Mouse (Mus musculus) liver, embryonic 14.5 days (tissue): ENCODE results near the gene Itga5. TPM values are rescaled to one million over a fixed set of nuclear protein-coding genes. Genes with fewer than 3 reads are reported as not detected.

Experiments used
- ATAC-seq: fragments of 200-750 bp; cut with Nextera tagmentation; 2 replicates; pipeline ENCODE4 v1.8.0; 2017; ENCODE audit warnings: moderate number of reproducible peaks, mild to moderate bottlenecking, moderate library complexity; ENCODE audit not compliant: insufficient read depth
- DNase-seq, 3 experiments: peaks; one replicate each; pipeline ENCODE4 v3.0.0-alpha.2; 2012 to 2013; ENCODE audit warnings: low read depth in 3 of 3, low spot score in 3 of 3
- H3K27ac ChIP-seq: fragments of 300-500 bp; sonication (generic); 2 replicates; pipeline ENCODE4 v1.5.1; 2014; ENCODE audit warnings: moderate library complexity, mild to moderate bottlenecking, control low read depth, inconsistent platforms
- H3K27me3 ChIP-seq: fragments of 300-500 bp; sonication (generic); 2 replicates; pipeline ENCODE4 v1.6.1; 2014; ENCODE audit warnings: mild to moderate bottlenecking, low read length, moderate library complexity; ENCODE audit not compliant: control insufficient read depth, insufficient read depth
- H3K36me3 ChIP-seq: fragments of 300-500 bp; sonication (generic); replicated peaks from 2 replicates; pipeline ENCODE4 v1.6.1; 2014; ENCODE audit warnings: low read depth; ENCODE audit not compliant: control insufficient read depth, insufficient read depth
- H3K4me1 ChIP-seq, 2 experiments: fragments of 200-500 bp in 1 of 2; fragments of 300-500 bp in 1 of 2; sonication (generic) in 1 of 2; replicated peaks; 2 replicates each; pipeline ENCODE4 v1.6.1; 2012 to 2014; ENCODE audit warnings: antibody characterized with exemption in 1 of 2, inconsistent platforms in 1 of 2, low read length in 1 of 2; ENCODE audit not compliant: control insufficient read depth in 2 of 2, insufficient read depth in 2 of 2
- H3K4me2 ChIP-seq: fragments of 300-500 bp; sonication (generic); 2 replicates; pipeline ENCODE4 v1.6.1; 2014; ENCODE audit warnings: low read depth, mild to moderate bottlenecking, control low read depth, moderate library complexity
- H3K4me3 ChIP-seq, 2 experiments: fragments of 200-500 bp in 1 of 2; fragments of 300-500 bp in 1 of 2; sonication (generic) in 1 of 2; 2 replicates each; pipeline ENCODE4 v1.5.1; 2012 to 2014; ENCODE audit warnings: low read depth in 2 of 2, low read length in 2 of 2, mild to moderate bottlenecking in 2 of 2, control low read depth in 1 of 2, inconsistent platforms in 1 of 2, moderate library complexity in 1 of 2; ENCODE audit not compliant: insufficient read depth in 1 of 2
- H3K9ac ChIP-seq: fragments of 300-500 bp; sonication (generic); replicated peaks from 2 replicates; pipeline ENCODE4 v1.6.1; 2014; ENCODE audit warnings: mild to moderate bottlenecking, control low read depth, moderate library complexity
- H3K9me3 ChIP-seq: fragments of 300-500 bp; sonication (generic); 2 replicates; pipeline ENCODE4 v1.6.1; 2016; ENCODE audit warnings: low read length, mixed read lengths; ENCODE audit not compliant: control insufficient read depth
- CTCF ChIP-seq: IDR thresholded peaks from 2 replicates; pipeline ENCODE4 v1.5.1; 2016; ENCODE audit warnings: antibody characterized with exemption, low read depth, control low read depth
- EP300 ChIP-seq: IDR thresholded peaks from 2 replicates; pipeline ENCODE4 v1.6.1; 2016; ENCODE audit warnings: antibody characterized with exemption, low read depth
- WGBS: fragments of 180-500 bp; shearing (Covaris S2); extraction: QIAGEN DNeasy Blood & Tissue Kit; methylation state at CpG from one replicate; pipeline ENCODE4 v1.1.7; 2014; ENCODE audit not compliant: insufficient replicate concordance; 5-methylcytosine and 5-hydroxymethylcytosine counted together
- polyA plus RNA-seq, 2 experiments: library from polyadenylated mRNA; depleted of rRNA in 1 of 2; stranded (reverse) in 1 of 2; unstranded in 1 of 2; fragments of >200 nt; fragmentation: Nextera tagmentation in 1 of 2; extraction: Ambion mirVana in 1 of 2; gene quantifications; 2 replicates each; pipeline versions ENCODE4 v1.2.1 to v1.2.3; 2012 to 2014

Itga5 gene
- polyA plus RNA-seq, 2 experiments, result 8.4 to 9.9 TPM

DNA sequence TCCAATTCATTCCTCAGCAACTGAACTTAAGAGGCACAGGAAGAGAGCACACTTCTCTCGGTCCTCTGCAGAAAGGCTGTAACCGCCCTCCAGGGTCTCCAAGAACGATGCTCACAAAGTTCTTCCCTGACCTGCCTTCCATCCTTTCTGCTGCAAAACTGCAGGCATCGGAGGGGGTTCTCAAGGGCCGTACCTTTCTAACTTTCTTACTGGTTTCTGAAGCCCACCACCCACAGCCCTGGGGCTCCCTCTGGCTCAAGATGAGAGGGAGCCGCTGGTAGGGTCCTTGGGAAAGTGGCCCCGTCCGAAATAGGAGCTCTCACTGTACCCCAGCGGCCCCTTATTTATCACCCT is 62.0 kb downstream of the Itga5 start:
- Histone ChIP-seq H3K9me3 (no peaks in the 10 kb centered on the region), H3K27ac (no peak overlapping the region), H3K4me3 (peak overlapping the region; percentile 33 to 55), H3K27me3 (peaks cover 30% of the 10 kb centered on the region), H3K9ac (no peak overlapping the region; the same call in 1 of the 2 replicates), H3K4me1 (peaks cover 5 to 35% of the 10 kb centered on the region in 2 experiments; a peak in 3 of 4 replicates), H3K4me2 (peak overlapping the region; percentile 82), H3K36me3 (no peaks in the 10 kb centered on the region)
- TF ChIP-seq CTCF (no peak), EP300 (no peak)
- no peak for DNase-seq
- WGBS, result under 1% methylated on average over 9 of the region's 9 CpGs
- no peak for ATAC-seq

DNA sequence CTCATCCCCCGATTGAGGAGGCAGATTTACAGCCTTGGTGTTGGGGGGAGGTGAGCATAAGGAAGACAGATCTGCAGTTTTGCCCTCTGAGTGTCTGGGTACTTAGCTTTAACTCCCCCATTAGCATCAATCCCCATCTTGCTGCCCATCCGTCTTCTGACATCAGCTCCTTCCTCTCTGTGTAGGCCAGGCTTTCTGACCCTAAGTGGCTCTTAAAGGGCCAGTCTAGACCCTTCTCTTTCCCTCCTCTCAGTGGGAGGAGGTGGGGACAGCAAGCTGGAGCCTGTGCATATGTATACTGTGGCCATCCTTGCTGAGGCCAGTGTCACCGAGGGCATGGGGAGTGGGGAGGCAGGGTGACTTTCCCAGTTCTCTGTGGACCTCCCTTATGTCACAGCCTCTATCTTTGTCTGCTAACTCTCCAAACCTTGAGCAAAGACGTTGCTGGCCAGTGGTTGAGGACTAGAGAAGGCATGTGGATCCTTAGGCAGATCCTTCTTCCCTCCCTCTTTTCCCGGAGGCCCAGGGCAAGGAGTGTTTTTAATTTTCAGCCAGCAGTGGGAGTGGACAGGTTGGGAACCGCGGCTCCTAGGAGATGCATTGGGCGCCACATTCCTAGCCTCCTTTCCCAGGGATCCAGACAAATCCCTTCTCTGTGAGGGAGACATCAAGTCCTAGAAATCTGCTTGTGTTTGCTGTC is 62.5 kb downstream of the Itga5 start:
- peak overlapping the region; percentile 82 for H3K4me2 ChIP-seq
- H3K4me3 ChIP-seq, result peak overlapping the region in 1 of 2 experiments; percentile 55; a peak in 3 of 4 replicates
- peaks cover 30% of the 10 kb centered on the region for H3K27me3 ChIP-seq
- peaks cover 5 to 35% of the 10 kb centered on the region in 2 experiments; a peak in 3 of 4 replicates for H3K4me1 ChIP-seq
- H3K9ac ChIP-seq, result no peak overlapping the region
- no peaks in the 10 kb centered on the region; the same call in 1 of the 2 replicates for H3K36me3 ChIP-seq
- DNase-seq, result no peak
- H3K9me3 ChIP-seq, result no peaks in the 10 kb centered on the region
- no peak for ATAC-seq
- WGBS, result 17% methylated on average over 8 of the region's 8 CpGs
- no peak overlapping the region for H3K27ac ChIP-seq
- no peak for TF ChIP-seq EP300
- no peak for TF ChIP-seq CTCF

DNA sequence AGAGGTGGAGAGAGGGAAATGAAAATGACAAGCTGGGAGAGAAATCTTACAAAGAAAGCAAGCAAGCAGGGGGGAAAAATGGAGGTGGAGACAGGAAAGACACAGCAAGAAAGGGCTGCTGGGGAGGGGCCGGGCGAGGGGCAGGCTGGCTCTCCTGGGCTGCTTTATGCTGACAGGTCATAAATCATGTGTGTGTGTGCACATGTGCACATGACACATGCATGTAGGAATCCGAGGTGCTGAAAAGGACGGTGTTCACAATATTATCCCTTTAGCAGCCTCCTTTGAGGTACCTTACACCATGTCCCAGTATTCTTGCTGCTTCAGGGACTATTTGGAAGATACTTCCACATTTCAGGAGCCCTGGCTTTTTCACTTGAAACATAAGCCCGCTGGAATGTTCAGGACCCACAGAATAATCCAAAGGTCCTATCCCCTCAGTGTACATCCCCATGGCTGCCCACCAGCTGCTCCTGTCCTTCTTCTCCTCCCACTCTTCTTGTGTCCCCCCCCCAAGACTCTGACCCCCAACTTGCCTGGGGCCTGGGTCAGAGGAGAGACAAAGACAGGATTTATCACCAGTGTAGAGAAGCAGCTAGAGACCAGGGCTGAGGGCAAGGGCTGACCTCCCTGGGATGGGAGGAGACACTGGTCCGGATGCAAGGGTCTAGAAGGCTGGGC is 64.1 kb downstream of the Itga5 start:
- Histone ChIP-seq H3K4me3 (no peak overlapping the region), H3K36me3 (peaks cover 8% of the 10 kb centered on the region), H3K4me1 (peaks cover 5 to 30% of the 10 kb centered on the region in 2 experiments; a peak in 3 of 4 replicates), H3K4me2 (no peak overlapping the region), H3K27me3 (peaks cover 28% of the 10 kb centered on the region), H3K9me3 (no peaks in the 10 kb centered on the region), H3K27ac (no peak overlapping the region), H3K9ac (no peak overlapping the region)
- DNase-seq, result no peak
- no peak for ATAC-seq
- TF ChIP-seq CTCF (no peak), EP300 (no peak)
- 19% methylated on average over 6 of the region's 6 CpGs for WGBS

DNA sequence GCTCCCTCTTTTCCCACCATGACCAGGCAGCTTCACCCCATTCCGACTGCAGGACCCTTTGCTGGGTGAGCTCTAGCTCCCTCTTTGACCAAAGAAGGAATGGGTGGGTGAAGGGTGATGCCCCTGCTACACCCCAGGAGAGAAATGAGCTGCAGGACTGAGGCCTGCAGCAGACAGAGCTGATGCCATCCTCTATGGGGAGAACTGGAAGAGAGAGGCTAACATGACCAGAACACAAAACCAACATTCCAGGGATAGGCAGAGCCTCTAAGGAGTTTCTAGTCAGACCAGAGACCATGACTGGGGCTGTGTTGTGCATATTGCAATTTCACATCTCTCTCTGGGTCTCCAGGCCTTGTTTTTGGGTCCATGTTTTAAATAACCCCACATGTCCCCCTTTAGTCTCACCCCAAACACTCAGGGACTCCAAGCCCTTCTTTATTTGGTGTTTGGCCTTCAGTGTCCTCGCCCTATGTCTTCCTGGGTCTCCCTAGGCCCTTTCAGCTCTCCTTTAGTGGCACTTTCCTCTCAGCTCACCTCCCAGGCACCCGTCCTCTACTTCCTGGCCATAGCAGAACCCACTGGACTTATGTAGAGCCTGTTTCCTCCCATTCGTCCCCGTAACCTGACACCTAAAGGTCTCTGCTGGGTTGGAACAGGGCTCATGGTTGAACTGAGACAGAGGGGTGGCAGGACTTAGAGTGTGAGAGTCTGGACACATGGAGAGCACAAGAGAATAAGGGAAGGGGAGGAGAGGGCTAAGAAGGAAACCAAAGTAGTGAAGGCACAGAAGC is 64.8 kb downstream of the Itga5 start:
- ATAC-seq (no peak), DNase-seq (no peak)
- TF ChIP-seq EP300 (no peak), CTCF (no peak)
- Histone ChIP-seq H3K4me3 (no peak overlapping the region), H3K9ac (no peak overlapping the region), H3K36me3 (peaks cover 15% of the 10 kb centered on the region), H3K27ac (no peak overlapping the region), H3K27me3 (peaks cover 28% of the 10 kb centered on the region), H3K9me3 (no peaks in the 10 kb centered on the region), H3K4me2 (no peak overlapping the region), H3K4me1 (peaks cover 5 to 24% of the 10 kb centered on the region in 2 experiments; a peak in 3 of 4 replicates)
- 39% methylated on average over 5 of the region's 5 CpGs for WGBS

DNA sequence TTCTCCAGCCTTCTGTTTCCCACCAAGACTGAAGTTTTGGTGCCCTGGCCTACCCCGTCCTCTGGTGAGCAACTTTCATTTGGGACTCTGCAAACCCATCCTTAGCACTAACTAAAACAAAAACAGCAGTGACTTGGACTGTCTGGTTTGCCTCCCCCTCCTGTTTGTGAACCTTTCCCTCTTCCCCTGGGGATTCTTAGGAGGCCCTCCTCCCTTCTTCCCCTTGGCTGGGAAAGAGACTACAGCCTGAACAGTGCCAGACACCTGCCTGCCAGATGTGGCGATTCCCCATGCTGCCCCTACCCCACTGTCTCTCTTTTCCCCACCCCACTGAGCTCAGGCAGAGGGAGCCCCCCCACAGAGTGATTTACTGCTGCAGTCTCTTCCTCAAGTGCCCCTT is 65.5 kb downstream of the Itga5 start:
- DNase-seq (no peak), ATAC-seq (no peak)
- Histone ChIP-seq H3K27ac (no peak overlapping the region), H3K4me1 (peaks cover 5 to 21% of the 10 kb centered on the region in 2 experiments; a peak in 3 of 4 replicates), H3K4me2 (no peak overlapping the region), H3K36me3 (peaks cover 22% of the 10 kb centered on the region), H3K27me3 (peaks cover 25% of the 10 kb centered on the region), H3K4me3 (no peak overlapping the region), H3K9me3 (no peaks in the 10 kb centered on the region), H3K9ac (no peak overlapping the region)
- 51% methylated on average over 2 of the region's 2 CpGs for WGBS
- TF ChIP-seq EP300 (no peak), CTCF (no peak)
